Mouse (Mus musculus) thymus, postnatal 0 days (tissue): Measurements from ENCODE around the gene Fa2h. TPM values are rescaled to one million over a fixed set of nuclear protein-coding genes. Genes with fewer than 3 reads are reported as not detected.

ENCODE experiments used
- DNase-seq: peaks from one replicate; pipeline ENCODE4 v3.0.0-alpha.2; 2015; ENCODE audit warnings: low spot score
- polyA plus RNA-seq: library from polyadenylated mRNA; unstranded; fragments of >200 nt; fragmentation: Nextera tagmentation; extraction: Ambion mirVana; gene quantifications from 2 replicates; pipeline ENCODE4 v1.2.1, GENCODE M21; 2015

Gene Fa2h
- polyA plus RNA-seq: 0.07 and 0.13 TPM in 2 replicates

DNA sequence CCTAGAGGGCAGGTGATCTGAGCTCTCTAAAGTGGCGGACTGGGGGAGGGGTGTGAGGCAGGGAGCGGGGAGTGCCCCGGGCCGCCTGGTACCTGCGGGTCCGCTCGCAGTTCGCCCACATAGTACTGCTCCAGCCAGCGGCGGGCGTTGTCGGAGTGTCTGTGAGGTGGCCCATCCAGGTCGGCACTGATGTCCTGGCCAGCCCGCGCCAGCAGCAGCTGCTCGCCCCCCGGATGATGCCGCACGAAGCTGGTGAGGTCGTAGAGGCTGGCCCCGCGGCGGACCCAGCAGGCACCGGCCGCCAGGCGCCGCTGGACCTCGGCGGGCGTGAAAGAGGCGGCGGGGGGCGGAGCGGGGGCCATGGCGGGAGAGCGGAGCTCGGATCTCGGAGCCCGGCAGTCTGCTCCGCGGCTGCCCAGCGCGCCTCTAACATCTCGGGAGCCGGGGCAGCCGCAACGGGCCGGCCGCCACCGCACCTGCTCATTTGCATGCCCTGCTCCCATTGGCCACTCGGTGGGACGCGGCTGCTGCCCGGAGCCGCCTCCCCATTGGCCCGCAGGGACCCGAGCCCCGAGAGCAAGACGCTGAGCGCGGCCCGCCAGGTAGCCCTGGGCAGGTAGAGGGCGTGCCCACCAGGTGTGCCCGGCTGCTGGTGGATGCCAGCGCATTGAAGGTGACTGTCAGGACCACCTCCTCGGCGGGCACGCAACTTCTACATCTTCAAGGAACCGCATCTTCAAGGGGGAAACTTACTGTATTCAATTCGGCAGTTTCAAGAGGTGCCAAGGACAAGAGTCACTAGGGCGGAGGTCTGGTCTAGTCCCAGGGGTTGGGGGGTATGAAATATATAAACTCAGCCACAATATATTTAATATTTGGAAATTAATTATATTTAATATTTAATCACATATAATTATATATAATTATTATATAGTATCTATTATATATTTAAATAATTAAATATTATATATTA lies at the start of gene Fa2h:
Fa2h (minus strand) TSS at position 434 of the 973 bp plus-strand sequence.
- peak; percentile 36 for DNase-seq

DNA sequence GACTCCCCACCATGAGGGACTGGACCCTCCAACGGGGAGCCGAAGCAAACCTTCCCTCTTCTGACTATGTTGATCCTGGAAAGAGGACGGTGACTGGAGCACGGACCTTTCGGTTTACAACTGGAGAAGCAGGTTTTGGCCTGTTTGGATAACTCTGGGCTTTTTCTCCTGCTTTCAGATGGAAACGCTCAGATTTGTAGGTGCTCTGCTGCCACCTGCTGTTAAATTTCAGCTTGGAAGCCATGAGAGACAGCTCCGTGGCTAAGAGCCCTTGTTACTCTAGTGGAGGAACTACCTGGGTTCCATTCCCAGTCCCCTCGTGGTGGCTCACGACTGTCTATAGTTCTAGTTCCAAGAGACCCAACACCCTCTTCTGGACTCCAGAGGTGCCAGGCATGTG lies 45.6 kb upstream of the Fa2h start:
- peak; percentile 71 for DNase-seq

DNA sequence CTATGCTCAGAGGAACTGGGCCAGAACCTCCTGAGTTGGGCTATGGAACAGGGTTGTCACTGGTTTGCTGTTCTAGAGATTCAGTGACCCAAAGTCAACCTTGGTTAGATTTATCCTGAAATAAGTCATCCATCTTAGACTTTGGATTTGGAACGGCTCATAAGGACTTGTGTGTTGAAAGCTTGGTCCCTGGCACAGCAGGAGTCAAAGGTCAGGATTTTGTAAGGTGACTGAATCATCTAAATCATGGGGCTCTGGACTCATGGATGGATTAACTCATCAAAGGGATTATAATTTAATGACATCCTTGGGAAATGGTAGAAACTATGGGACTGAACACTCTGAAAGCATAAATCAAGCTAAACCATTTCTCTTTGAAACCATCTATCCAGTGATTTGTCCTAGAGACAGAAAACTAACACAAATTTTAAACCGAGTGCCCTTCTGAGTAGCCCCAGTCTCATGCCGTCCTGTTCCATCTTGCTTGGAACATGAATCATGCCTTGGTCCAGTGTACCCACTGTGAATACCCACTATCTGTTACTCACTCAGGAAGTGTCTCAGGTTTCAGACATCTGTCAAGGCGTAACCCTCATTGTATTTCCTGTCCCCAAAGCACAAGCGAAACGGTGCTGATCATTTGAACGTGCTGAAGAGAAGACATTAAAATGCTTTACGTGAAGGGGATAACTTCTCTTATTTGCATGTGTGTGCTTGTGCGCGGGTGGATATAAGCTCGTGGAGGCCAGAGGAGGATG lies 41.6 kb upstream of the Fa2h start:
- DNase-seq: peak; percentile 59

DNA sequence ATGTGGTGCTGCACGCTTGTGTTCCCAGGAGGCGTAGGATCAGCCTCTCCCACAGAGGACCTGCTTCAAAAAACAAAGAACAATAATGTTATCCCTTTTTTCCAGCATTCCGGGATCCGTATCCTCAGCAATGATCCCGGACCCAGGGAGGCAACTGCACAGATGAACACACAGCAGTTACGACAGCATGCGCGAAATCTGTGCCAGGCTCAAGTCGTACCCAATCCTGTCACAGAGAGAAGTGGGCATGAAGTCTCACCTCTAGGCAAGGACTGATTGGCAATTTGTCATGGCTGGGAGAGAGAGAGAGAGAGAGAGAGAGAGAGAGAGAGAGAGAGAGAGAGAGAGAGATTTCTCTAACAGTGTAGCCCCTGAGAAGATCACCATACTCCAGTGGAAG lies 31.0 kb upstream of the Fa2h start:
- no peak for DNase-seq

DNA sequence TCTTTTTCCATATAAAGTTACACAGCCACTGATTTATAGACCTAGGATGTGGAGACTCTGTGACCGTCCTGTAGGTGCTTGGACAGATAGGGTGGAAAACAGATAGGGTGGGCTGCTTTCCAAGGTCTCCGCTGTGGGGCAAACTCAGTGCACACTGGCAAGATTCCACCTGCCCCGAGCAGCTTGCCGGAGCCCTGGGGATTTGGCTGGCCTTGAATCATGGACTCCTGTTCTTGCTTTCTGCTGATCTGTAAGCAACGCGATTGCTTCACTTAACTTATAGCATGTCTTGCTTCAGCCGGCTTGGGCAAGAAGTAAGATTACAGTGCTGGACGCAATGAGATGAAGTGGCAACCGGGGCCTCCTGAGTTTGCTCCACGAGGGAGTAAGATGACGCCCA lies 30.6 kb upstream of the Fa2h start:
- no peak for DNase-seq

DNA sequence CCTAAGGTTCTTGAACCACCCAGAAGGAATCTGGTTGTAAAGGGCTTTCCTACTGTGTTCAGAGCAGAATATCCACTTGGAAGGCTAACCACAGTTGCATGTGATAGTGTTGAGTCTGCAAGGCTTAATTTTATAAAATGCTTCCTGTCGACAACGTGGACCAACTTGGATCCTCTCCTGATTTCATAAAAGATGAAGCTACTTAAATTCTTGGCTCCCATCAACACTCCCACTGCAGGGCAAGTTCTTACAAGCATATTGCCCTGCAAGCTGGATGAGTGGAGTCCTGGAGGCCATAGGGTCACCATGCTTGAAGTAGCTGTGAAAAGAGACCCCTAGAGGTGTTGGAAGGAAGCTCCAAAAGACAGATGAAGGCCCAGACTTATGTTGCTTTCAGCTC lies 29.0 kb upstream of the Fa2h start:
- no peak for DNase-seq

DNA sequence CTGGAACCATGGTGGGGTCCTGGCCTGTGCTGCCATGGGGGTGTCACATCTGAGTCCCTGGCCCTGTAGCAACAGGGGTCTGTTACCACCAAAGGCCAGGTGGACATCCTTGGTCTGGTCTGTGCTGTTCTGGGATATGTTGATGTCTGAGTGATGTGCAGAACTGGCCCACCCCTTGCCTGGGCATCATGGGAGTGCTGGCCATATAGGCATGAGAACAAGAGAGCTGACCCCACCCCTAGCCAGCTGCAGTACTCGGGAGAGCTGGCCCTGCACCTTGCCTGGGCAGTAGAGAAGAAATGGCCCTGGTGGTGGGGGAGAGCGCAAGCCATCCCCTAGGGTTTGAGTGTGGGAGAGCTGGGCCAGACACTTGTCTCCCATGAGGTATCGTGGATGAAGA lies 25.5 kb upstream of the Fa2h start:
- DNase-seq: no peak

DNA sequence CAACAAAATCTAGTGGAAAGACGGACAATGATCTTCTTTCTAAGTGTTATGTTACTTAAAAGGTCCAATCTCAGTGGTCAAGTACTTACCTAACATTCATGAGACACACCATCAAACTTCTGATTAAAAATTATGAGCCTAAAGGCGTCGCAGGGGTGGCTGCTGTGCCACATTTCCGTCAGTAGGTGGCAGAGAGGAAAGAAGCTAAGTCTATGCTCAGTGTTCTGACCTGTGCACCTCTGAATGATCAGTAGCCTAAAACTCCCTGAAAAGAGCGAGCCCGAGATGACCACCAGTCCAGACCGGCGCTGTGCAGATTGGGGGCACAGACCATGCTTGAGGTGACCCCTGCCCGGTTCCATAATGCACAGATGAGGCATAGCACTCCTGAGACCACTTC lies 25.0 kb upstream of the Fa2h start:
- DNase-seq: peak; percentile 27

DNA sequence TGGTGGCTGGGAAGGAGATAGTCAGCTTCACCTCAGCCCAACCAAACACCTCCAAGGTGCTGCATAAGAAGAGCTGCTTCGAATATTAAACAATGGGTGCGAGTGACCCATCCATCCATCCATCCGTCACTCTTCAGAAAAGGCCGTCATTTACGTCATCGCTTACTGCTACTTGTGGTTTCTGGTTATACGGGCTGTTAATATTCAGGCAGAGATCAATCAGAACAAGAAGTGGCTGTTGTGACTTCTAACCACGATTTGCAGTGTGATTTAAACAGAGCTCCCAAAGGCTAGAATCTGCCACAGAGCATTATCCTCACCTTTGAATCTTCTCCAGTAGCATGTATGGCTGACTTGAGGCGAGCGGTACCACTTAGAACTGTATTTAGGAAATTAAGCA lies 23.6 kb upstream of the Fa2h start:
- no peak for DNase-seq

DNA sequence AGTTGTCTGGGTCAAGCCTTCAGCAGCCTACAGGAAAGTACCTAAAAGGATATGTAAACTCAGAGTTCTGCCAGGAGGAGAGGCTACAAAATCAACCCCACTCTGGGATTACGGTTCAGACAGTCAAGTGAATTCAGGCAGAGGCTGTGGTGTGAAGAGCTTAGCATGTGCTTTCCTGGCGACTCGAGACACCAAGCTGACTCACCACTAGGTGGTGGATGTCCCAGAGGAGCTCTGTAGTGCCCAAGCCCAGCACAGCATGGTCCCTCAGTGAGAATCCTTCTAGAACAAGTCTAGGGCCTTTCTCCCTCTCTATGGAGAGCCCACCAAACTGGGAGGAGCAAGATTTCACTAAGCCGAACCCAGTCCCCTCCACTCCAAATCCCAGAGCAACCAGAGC lies 9.8 kb upstream of the Fa2h start:
- DNase-seq: peak; percentile 38

DNA sequence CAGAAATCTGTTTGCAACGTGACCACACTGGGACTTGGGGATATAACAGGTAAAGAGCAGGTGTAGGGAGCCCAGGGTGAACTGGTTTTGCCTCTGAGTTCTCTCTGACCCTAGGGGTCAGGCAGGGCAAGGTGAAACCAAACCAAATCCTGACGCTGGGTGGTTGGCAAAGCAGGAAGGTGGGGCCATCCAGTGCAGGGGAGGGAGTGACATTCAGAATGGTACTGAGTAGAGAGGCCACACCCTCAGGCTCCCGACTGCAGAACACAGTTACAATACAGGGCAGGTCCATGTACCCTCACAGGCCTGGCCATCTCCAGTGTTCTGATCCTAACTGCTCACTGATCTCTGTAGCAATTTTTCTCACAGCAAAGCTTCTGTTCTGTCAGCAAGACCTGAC lies 2.4 kb downstream of the Fa2h start:
- DNase-seq: no peak

DNA sequence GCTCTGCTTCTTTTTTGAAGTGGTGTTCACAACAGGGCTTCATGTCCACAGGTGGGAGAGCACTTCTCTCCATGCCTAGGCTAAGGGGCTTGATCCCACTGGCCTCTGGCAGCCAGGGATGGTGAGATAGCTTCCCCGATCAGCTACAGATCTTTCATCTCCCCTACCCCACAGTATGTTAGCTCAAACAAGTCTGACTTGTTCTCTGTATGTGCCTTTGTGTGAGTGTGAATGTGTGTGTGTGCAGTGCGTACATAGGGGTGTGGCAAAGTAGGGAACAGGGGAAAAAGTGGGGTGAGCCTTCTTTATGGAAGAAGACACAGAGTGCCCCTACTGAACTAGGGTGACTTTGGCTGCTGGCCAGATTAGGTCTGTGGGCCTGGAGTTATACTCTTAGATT lies 2.8 kb downstream of the Fa2h start:
- DNase-seq: no peak

DNA sequence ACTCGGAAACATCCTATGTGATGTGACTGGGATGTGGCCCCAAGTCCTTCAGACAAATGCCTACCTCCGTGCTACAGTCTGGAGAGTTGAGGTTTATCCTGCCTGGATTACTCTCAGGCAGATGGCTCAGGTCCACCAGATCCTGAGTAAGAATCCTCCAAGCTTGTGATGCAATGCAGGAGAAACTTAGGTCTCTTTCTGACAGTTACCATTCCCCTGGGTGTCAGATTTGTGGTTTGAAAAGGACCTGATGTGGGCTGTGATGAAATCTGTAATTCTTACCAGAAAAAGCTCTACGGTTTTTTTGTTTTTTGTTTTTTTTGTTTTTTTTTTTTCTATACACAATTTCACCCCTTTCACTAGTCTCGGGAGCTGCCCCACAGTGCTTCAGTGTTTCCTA lies 4.0 kb downstream of the Fa2h start:
- no peak for DNase-seq

DNA sequence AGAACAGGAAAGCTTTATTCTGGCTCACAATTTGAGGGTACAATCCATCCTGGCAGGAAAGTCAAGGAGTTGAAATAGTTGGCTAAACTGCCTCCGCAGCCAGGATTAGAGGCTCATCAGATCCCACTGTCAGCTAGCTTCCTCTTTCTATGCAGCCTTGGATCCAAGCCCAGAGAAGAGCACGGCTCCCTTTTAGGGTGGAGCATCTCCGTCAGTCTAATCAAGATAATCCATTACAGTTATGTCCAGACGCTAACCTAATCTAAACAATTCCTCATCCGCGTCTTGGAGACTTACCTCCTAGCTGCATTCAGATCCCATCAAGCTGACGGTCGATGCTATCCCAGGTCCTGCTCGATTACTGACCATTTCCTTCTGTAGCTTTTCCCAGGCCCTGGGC lies 7.7 kb downstream of the Fa2h start:
- no peak for DNase-seq

DNA sequence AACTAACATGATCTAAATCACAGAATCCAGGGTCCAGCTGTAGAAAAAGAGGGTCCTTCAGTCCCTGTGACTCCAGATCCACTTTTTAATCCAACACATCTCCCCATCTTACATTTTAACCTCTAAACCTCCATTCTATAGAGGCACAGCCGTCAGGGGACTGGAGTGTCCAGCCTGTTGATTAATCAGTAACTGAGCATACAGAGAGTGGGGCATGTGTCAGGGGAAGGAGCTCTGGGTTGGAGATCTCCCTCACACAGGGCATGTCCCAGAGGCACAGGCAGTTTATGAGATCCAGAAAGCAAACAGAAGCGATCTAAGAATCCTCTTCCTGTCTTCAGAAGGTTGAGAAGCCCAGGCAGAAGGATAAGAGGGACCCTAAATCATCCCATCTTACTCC lies 9.0 kb downstream of the Fa2h start:
- DNase-seq: no peak

DNA sequence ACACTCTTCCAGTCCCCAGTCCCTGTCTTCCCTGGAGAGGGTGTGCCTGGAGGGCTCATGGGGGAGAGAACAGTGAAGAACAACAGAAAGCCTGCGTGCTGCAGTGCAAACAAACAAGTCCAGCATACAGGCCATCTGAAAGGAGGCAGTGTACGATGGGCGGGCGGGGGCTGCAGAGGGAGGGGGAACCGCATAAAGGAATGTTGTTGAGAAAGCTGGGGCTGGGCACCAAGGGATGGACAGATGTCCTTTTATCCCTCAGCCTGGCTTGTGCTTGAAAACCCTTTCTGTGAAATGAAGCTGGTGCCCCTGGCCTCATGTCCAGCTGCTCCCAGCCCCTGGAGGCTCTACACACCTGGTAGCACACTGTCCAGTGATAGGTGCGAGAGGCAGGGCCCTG lies 18.4 kb downstream of the Fa2h start:
- DNase-seq: no peak

DNA sequence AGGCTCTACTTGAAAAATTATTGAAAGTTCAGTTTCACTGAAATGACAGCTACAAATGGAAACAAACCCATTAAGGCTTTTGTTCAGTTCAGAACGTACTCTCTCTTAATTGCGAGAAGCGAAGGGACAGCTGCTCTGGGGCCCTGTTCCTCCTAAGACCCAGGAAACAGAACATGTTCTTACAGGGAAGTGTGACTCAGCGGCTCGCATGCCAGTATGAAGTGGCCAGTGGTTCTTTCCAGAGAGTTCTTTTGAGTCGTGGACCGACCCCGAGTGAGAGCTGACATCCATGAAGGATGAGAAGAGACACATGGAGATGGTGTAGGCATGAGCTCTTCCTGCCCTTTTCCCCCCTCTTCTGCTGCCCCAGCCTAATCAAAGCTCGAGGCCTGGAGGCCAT lies 23.9 kb downstream of the Fa2h start:
- DNase-seq: no peak

DNA sequence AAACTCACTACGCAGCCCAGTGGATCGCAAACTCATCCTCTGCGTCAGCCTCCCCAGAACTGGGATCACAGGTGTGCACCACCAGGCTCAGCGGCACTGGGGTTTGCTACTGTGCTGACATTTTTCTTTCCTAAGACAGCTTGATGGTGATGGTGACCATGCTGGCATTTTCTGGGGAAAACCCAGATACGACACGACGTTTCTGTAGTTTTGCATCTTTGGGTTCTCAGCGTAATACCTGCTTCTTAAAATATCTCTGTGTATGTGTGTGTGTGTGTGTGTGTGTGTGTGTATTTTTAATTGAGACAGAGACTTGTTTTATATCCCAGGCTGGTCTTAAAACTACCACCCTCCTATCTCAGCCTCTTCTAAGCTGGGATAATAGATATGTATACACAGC lies 26.3 kb downstream of the Fa2h start:
- no peak for DNase-seq

DNA sequence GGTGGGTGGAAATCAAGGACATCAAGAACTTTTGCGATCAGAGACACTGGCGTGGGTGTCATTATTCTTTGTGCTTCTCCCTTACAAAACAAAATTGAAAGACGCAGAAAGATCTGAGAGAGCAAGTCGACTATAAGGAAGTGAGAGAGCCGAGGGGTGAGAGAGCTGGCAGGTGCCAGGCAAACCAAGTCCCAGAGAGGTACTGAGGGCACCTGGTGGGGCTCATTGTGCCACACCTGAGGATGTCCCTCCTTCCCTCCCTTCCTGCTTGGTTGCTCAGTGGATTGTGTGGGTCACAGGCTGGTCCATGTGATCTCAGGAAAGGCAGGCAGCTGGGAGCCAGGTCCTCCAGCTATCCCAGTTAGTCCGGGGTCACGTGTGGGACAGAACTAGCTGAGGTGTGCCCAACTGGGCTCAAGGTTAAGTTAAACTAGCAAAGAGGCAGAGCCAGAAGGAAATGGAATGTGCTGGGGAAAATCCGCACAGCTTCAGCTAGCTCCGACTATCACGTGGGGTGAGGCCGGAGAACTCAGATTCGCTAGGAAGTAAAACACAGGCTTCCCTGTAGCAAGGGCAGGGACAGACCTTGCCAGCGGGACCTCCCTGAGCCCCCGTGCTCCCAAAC lies 26.9 kb downstream of the Fa2h start:
- DNase-seq: no peak

DNA sequence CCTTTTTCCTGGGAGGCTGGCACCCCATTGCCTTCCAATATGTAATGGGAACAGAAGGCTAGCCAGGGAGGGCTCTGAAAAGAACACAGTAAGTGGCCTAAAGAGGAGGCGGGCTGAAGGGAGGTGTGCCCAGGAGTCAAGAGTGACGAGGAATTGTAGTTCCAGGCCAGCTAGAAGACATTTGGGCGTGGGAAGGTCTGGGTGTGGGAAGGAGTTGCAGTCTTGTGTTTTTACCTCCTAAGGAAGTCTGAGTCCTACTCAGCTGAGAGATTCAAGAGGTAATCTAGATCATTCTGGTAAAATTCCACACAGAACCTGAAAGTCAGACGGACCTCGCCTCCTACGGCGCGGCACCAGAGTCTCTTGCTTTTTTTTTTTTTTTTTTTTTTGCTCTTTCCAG lies 30.1 kb downstream of the Fa2h start:
- no peak for DNase-seq

DNA sequence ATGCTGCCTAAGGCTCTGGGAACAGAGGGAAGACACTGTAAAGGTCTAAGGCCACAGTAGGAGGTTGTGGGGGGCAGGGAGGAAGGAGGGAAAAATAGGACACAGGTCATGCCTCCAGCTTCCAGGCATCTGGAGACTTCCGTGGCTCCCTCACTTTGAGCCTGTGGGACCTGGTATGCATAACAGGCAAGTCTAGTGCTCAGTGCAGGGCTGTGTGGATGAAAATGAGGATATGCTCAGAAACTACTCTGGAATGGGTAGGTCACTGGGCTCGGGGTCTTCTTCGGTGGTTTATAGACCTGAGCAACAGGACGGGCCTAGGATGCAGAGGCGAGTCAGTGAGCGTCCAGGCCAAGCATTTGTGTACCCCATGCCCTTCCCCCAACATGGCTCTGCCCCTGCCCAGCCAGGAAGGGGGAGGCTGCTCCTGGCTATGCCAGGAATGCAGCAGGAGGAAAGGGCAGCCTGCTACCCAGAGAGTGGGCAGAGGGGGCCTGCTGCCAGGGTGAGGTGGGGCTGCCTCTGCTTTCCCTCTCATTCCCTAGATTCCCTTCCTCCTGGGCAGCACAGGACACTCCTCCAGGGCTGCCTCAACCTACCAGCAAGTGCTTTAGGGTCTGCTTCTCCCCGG lies 32.9 kb downstream of the Fa2h start:
- no peak for DNase-seq

DNA sequence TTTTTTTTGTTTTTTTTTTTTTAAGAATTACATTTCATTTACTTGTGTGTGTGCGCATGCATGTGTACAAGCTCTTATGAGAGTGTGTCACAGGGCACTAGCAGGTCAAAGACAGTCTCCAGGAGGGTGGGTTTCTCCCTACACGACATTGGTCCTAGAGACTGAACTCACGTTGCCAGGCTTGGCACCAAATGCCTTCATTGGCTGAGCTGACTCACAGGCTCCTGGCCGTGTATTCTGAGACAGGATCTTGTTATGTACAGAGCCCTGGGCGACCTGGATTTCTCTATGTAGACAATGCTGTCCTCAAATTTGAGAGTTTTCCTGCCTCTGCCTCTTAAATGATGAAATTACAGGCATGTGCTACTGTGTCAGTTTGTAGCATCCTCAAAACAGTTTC lies 33.7 kb downstream of the Fa2h start:
- DNase-seq: no peak
